15 mouse cellular contexts compared by ENCODE assay signal in the genomic region with DNA sequence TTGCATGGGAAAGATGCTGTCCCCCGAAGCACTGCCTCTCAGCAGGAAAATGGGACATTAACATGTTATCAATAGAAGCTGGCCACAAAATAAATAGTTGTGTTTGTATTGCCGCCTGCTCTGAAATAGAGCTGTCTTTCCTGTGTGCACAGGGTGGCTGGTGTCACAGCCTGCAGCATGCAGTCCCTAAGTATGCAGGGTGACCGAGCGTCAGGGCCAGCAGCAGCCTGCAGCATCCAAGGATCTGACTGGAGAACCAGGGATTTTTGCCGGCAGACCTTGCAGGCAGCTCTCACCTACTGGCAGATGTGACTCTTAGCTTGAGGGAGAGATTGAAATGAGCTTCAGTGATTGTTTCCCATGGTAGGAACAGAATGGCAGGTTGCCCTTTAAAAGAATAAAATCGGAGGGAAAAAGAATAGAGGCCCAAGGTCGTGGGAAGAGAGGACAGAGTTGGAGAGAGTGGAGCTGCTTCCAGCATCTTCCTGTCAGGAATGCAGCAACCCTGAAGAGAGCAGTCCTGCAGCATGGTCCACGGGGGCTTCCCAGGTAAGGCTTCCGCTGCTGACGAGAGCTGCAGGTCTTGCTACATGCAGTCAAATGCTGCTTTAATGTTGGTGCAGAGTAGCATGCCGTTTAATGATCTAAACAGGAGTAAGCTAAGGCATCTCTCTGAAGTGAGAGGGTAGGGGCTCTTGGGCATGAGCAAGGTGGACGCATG.
DNase-seq lines count a peak whose midpoint lies in the region; ATAC-seq lines count a peak whose summit lies in the region.
"Had no signal": no experiment of that assay in that cellular context is flagged by ENCODE, and none has a peak within 500 bp of the region (broad histone marks: within the 10 kb centered on the region; RNA-seq: fewer than 3 reads in every experiment).

No protein-coding gene starts in this region.

- peak; percentile 73 for DNase-seq in cerebellum, adult 11-12 months
- peak; percentile 27 to 49 for DNase-seq in cerebellum, postnatal 14 days
- no peak for DNase-seq in thymus, postnatal 14 days
- no peak for DNase-seq in embryo, embryonic 10.5 days (ENCODE audit: low spot score)
- DNase-seq in gastrocnemius, adult 18-20 months (ENCODE audit: low spot score), result no peak
- DNase-seq: gastrocnemius, postnatal 25 days; kidney, postnatal 25 days had no signal

- no peaks in the 10 kb centered on the region for H3K27me3 ChIP-seq in hindbrain, embryonic 12.5 days
- H3K27me3 ChIP-seq in midbrain, embryonic 15.5 days (replicated peaks), result no peaks in the 10 kb centered on the region
- H3K27me3 ChIP-seq: heart, embryonic 15.5 days; intestine, embryonic 15.5 days had no signal

- peak; percentile 59; the same call in 1 of the 2 replicates for ATAC-seq in hindbrain, embryonic 12.5 days (ENCODE audit: low FRiP score)
- peak; percentile 77; the same call in 1 of the 2 replicates for ATAC-seq in midbrain, embryonic 15.5 days (replicated peaks)
- ATAC-seq: activated CD4-positive, CD25-positive, alpha-beta regulatory T cell, adult 4 months; CD4-positive, CD25-positive, alpha-beta regulatory T cell, adult 4 months; lung, postnatal 0 days had no signal

- H3K9ac ChIP-seq in hindbrain, embryonic 12.5 days, result no peak overlapping the region
- peak overlapping the region; percentile 6; the same call in 1 of the 2 replicates for H3K9ac ChIP-seq in midbrain, embryonic 15.5 days
- H3K9ac ChIP-seq: heart, embryonic 15.5 days; intestine, embryonic 15.5 days had no signal

- peaks cover 13% of the 10 kb centered on the region for H3K4me1 ChIP-seq in hindbrain, embryonic 12.5 days
- H3K4me1 ChIP-seq in midbrain, embryonic 15.5 days, result peaks cover 14% of the 10 kb centered on the region
- H3K4me1 ChIP-seq: intestine, embryonic 15.5 days had no signal

- 0 out of 2 replicates have a peak overlapping the region, but pooled peaks have one; percentile 8 for H3K4me2 ChIP-seq in hindbrain, embryonic 12.5 days (replicated peaks)
- peak overlapping the region; percentile 35 for H3K4me2 ChIP-seq in midbrain, embryonic 15.5 days
- H3K4me2 ChIP-seq: heart, embryonic 15.5 days; intestine, embryonic 15.5 days; liver, embryonic 11.5 days had no signal

- H3K4me3 ChIP-seq in hindbrain, embryonic 12.5 days, result no peak overlapping the region
- H3K4me3 ChIP-seq in midbrain, embryonic 15.5 days, result no peak overlapping the region
- H3K4me3 ChIP-seq: heart, embryonic 15.5 days; intestine, embryonic 15.5 days had no signal

- 47% methylated on average over 12 of the region's 12 CpGs for WGBS in hindbrain, embryonic 12.5 days
- 28% methylated on average over 12 of the region's 12 CpGs for WGBS in midbrain, embryonic 15.5 days

- H3K36me3 ChIP-seq in hindbrain, embryonic 12.5 days, result no peaks in the 10 kb centered on the region
- no peaks in the 10 kb centered on the region for H3K36me3 ChIP-seq in midbrain, embryonic 15.5 days (replicated peaks)
- H3K36me3 ChIP-seq: heart, embryonic 15.5 days; intestine, embryonic 15.5 days had no signal

- no peak overlapping the region for H3K27ac ChIP-seq in hindbrain, embryonic 12.5 days
- H3K27ac ChIP-seq in midbrain, embryonic 15.5 days, result peak overlapping the region; percentile 52; the same call in 1 of the 2 replicates
- H3K27ac ChIP-seq: heart, embryonic 15.5 days; intestine, embryonic 15.5 days had no signal

- H3K9me3 ChIP-seq in hindbrain, embryonic 12.5 days (replicated peaks), result no peaks in the 10 kb centered on the region
- no peaks in the 10 kb centered on the region for H3K9me3 ChIP-seq in midbrain, embryonic 15.5 days
- H3K9me3 ChIP-seq: heart, embryonic 15.5 days; intestine, embryonic 15.5 days had no signal

Comparison
In these comparisons a context has a peak if more than half of its experiments do, and no peak if none do; other contexts are left out.
1. DNase-seq: peak in cerebellum, adult 11-12 months (single experiment) and cerebellum, postnatal 14 days (2 of 2); none in thymus, postnatal 14 days (single experiment), embryo, embryonic 10.5 days (single experiment) and gastrocnemius, adult 18-20 months (single experiment).